Mouse (Mus musculus): ENCODE results near the gene Fbp2.

GRCm38 (mm10) chr13:62854666-62855065, 3.6 kb downstream of the Fbp2 start:
- peak; percentile 92 for TF ChIP-seq CTCF (IDR thresholded peaks at IDR 0.05; ENCODE audit: low read depth)
- TF ChIP-seq EP300 (optimal IDR thresholded peaks at IDR 0.05): no peak

Data from stomach, postnatal 0 days (tissue).